Mouse (Mus musculus) small intestine, adult 2 months (tissue): ENCODE results near the gene Itgb1bp2. TPM values are rescaled to one million over a fixed set of nuclear protein-coding genes. Genes with fewer than 3 reads are reported as not detected.

ENCODE experiments used
- H3K27ac ChIP-seq: fragments of 200-500 bp; 2 replicates; pipeline ENCODE4 v1.5.1; 2012; ENCODE audit warnings: low read depth, low read length, control low read depth, inconsistent platforms; ENCODE audit not compliant: insufficient read depth
- H3K27me3 ChIP-seq: fragments of 200-500 bp; 2 replicates; pipeline ENCODE4 v1.6.1; 2012; ENCODE audit warnings: mild to moderate bottlenecking, moderate library complexity, low read length, inconsistent platforms; ENCODE audit not compliant: control insufficient read depth, insufficient read depth
- H3K36me3 ChIP-seq: fragments of 200-500 bp; 2 replicates; pipeline ENCODE4 v1.6.1; 2012; ENCODE audit warnings: mild to moderate bottlenecking, low read length, control low read depth, inconsistent platforms; ENCODE audit not compliant: control insufficient read depth, insufficient read depth
- H3K4me1 ChIP-seq: fragments of 200-500 bp; 2 replicates; pipeline ENCODE4 v1.6.1; 2012; ENCODE audit warnings: low read length, inconsistent platforms, mixed read lengths; ENCODE audit not compliant: control insufficient read depth, insufficient read depth, insufficient read length
- H3K4me3 ChIP-seq: fragments of 200-500 bp; 2 replicates; pipeline ENCODE4 v1.5.1; 2012; ENCODE audit warnings: low read depth, mild to moderate bottlenecking, control low read depth, inconsistent platforms, low read length, moderate library complexity
- CTCF ChIP-seq: fragments of 200-500 bp; IDR thresholded peaks from 2 replicates; pipeline ENCODE4 v1.5.1; 2012; ENCODE audit warnings: low read depth, mild to moderate bottlenecking, control low read depth, inconsistent platforms, low read length, moderate library complexity, mixed read lengths; ENCODE audit not compliant: insufficient replicate concordance, insufficient read length; ENCODE audit errors: extremely low read depth
- POLR2A ChIP-seq: fragments of 200-500 bp; IDR thresholded peaks from 2 replicates; pipeline ENCODE4 v1.6.1; 2012; ENCODE audit warnings: low read depth, mild to moderate bottlenecking, control low read depth, inconsistent platforms, low read length, moderate library complexity
- WGBS: fragments of 180-500 bp; shearing (Covaris S2); methylation state at CpG from one replicate; pipeline ENCODE4 v1.1.7; 2018; 5-methylcytosine and 5-hydroxymethylcytosine counted together
- polyA plus RNA-seq: library from polyadenylated mRNA; depleted of rRNA; stranded (reverse); fragments of >200 nt; gene quantifications from 2 replicates; pipeline ENCODE4 v1.2.3, GENCODE M21; 2012

The Itgb1bp2 gene
- polyA plus RNA-seq, 1 experiment, result not detected

DNA sequence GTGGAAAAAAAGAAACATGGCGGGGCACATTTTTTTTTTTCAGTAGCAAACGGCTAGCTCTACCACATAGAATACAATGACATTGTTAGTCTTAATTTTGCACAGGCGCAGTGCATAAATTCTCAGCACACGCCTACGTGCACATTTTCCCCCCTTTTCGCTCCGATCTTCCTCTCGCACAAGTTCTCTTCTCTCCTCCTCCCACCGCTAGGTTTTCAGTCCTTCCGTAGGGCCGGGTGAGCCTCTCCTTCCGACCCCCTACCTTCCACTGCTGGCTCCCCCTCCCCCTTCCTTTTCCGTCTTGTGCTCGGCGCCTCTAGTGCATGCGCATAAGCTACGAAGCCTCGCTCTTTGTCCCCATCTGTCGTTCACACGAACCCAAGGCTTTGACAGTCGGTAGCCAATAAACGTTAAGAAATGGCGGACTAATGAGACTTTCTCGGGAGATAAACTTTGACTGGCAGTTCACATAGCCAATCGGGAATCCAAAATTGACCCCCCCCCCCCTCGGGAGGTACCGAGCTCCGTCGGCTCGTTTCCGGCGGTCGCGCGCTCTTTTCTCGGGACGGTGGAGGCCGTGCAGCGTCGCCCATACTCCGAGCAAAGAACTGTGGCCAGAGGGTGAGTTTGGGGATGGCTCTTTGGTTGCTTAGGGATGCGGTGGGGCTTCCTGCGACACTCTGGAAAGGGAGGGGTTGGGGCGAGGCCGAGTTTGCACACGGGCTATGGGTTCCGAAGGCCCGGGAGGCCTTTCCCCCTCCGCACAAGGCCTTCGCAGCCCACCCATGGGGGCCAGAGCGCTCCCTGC is 19.5 kb upstream of the Itgb1bp2 start, which contains the start of gene Nono:
Nono (plus strand) TSS at position 177 of the 808 bp plus-strand sequence.
- Histone ChIP-seq H3K27ac (peak within 1 kb of the TSS; percentile 100), H3K4me1 (0 out of 2 replicates have a peak, but pooled peaks cover 1% of the 10 kb centered on the region), H3K27me3 (no peaks in the 10 kb centered on the region), H3K4me3 (peak within 1 kb of the TSS; percentile 100), H3K36me3 (peaks cover 9% of the 10 kb centered on the region; the same call in 1 of the 2 replicates)
- no peak for TF ChIP-seq CTCF
- TF ChIP-seq POLR2A, result peak; percentile 46; the same call in 1 of the 2 replicates
- 15% methylated on average over 51 of the region's 51 CpGs for WGBS

DNA sequence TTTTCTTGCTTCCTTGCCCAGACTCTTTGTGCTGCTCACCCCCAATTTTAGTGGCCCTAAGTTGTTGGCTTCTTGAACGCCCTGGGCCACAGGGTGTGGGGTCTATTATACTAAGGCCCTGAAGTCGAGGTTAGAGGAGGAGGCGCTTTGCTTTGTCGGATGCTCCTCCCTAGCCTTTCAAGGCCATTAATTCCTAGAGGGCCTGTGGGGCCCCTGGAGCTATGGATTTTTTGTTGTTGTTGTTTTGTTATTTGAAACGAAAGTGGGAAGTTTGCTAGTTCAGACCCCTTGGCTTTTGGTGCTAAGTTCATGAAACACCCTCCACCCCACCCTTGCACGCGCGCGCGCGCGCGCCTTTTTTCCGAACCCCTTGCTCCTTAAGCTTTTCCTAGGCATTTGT is 18.9 kb upstream of the Itgb1bp2 start:
- H3K27ac ChIP-seq, result peak overlapping the region; percentile 77
- peaks cover 9% of the 10 kb centered on the region; the same call in 1 of the 2 replicates for H3K36me3 ChIP-seq
- TF ChIP-seq CTCF (no peak), POLR2A (no peak)
- H3K4me3 ChIP-seq, result peak overlapping the region; percentile 89
- H3K4me1 ChIP-seq, result 0 out of 2 replicates have a peak, but pooled peaks cover 1% of the 10 kb centered on the region
- H3K27me3 ChIP-seq, result no peaks in the 10 kb centered on the region
- WGBS, result 21% methylated on average over 14 of the region's 14 CpGs

DNA sequence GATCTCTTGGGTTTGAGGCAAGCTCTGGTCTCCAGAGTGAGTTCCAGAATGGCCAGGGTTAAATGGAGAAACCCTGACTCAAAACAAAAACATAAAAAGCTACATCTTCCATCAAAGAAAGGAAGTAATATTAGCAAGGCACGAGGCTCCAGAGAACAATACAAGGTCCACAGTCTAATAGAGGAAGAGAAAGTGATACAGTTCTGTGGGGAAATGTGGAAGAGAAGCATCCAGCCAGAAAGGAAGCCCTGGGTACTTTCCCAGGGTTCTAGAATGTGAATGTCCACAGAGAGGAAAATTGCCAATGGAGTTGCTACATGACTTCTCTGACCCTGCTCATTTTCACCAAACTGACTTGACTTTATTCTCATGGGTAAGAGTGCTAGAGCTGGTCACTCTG is 2.3 kb downstream of the Itgb1bp2 start:
- WGBS, result 38% methylated on average over 1 of the region's 1 CpGs
- no peak overlapping the region for H3K4me3 ChIP-seq
- TF ChIP-seq POLR2A, result no peak
- TF ChIP-seq CTCF, result no peak
- H3K27ac ChIP-seq, result no peak overlapping the region
- H3K27me3 ChIP-seq, result no peaks in the 10 kb centered on the region
- no peaks in the 10 kb centered on the region for H3K4me1 ChIP-seq
- H3K36me3 ChIP-seq, result peaks cover 19% of the 10 kb centered on the region

DNA sequence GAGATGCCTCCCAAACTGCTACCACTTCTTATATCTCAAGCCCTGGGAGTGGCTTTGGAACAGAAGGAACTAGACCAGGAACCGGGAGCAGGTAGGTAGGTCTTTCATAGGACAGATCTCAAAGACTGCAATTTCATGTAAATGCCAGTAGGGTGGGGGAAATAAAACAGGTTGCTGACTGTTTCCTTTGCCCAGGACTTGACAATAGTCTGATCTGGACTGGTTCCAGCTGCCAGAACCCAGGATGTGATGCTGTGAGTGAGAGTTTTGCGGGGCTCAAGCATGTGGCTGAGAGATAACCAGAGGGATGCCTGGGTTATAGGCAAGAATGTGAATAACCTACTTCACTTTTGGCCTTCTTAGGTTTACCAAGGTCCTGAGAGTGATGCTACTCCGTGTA is 2.7 kb downstream of the Itgb1bp2 start:
- TF ChIP-seq CTCF, result no peak
- no peak for TF ChIP-seq POLR2A
- WGBS, result 68% methylated on average over 3 of the region's 3 CpGs
- Histone ChIP-seq H3K4me1 (no peaks in the 10 kb centered on the region), H3K27ac (no peak overlapping the region), H3K27me3 (no peaks in the 10 kb centered on the region), H3K36me3 (peaks cover 15% of the 10 kb centered on the region), H3K4me3 (no peak overlapping the region)

DNA sequence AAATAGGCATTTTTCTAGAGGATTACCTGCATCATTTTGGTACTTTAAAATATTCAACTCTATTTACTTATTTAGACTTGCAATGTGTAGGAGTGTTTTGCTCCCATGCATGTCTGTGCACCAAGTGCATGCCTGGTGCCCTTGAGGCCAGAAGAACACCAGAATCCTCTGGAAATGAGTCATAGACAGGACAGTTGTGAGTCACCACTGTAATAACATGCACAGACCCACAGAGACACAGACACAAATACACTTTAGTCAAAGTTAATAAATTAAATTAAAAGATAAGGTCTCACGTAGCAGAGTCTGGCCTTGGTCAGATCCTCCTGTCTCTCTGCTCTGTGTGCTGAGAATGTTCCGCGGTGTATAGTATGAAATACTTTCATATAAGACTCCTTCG is 23.3 kb downstream of the Itgb1bp2 start:
- Histone ChIP-seq H3K36me3 (no peaks in the 10 kb centered on the region), H3K27ac (no peak overlapping the region), H3K4me1 (no peaks in the 10 kb centered on the region), H3K4me3 (no peak overlapping the region), H3K27me3 (no peaks in the 10 kb centered on the region)
- WGBS, result 88% methylated on average over 4 of the region's 4 CpGs
- TF ChIP-seq CTCF, result no peak
- TF ChIP-seq POLR2A, result no peak

DNA sequence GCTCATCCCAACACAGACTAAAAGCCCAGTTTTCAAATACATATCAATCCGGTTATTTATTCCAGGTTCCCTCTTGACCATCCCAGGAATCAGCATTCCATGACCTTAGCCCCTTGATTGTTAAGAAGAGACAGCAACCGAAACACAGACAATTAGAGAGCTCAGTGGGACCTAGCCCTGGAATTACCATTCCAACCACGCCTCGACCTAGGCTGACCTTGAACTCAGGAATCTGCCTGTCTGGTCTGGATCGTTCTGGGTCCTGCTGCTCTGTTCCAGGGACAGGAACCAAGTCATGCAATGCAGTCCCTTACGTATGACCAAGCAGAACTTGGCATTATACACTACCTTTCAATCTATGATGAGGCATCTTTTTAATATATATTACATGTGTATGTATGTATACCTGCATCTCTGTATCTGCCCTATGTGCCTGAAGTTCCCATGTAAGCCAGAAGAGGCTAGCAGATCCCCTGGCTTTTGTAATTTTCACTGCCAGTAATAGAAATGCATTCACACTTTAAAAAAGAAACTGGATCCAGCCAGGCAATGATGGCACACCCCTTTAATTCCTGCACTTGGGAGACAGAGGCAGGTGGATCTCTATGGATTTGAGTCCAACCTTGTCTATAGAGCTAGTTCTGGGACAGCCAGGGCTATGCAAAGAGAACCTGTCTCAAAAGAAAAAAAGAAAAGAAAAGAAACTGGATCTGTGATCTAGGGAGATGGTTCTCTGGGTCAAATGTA is 32.9 kb downstream of the Itgb1bp2 start:
- H3K4me1 ChIP-seq, result no peaks in the 10 kb centered on the region
- TF ChIP-seq CTCF, result no peak
- no peak for TF ChIP-seq POLR2A
- WGBS, result 76% methylated on average over 6 of the region's 6 CpGs
- no peaks in the 10 kb centered on the region for H3K36me3 ChIP-seq
- H3K27ac ChIP-seq, result no peak overlapping the region
- no peaks in the 10 kb centered on the region for H3K27me3 ChIP-seq
- no peak overlapping the region for H3K4me3 ChIP-seq
